Mouse (Mus musculus) heart, adult 2 months (tissue): Measurements from ENCODE around the gene Ap4b1. TPM values are rescaled to one million over a fixed set of nuclear protein-coding genes. Genes with fewer than 3 reads are reported as not detected.

Source experiments
- DNase-seq, 2 experiments: peaks; one replicate each; pipeline ENCODE4 v3.0.0; 2021
- H3K27ac ChIP-seq: fragments of 200-600 bp; 2 replicates; pipeline ENCODE4 v1.8.1; 2022
- H3K27me3 ChIP-seq: fragments of 200-500 bp; 2 replicates; pipeline ENCODE4 v1.6.1; 2012; ENCODE audit warnings: mild to moderate bottlenecking, low read length, inconsistent platforms, mixed read lengths; ENCODE audit not compliant: control insufficient read depth, insufficient read depth
- H3K36me3 ChIP-seq: fragments of 200-500 bp; 2 replicates; pipeline ENCODE4 v1.6.1; 2012; ENCODE audit warnings: low read length, inconsistent platforms; ENCODE audit not compliant: control insufficient read depth, insufficient read depth
- H3K4me1 ChIP-seq: fragments of 200-500 bp; 2 replicates; pipeline ENCODE4 v1.6.1; 2011; ENCODE audit warnings: low read length; ENCODE audit not compliant: control insufficient read depth, insufficient read depth
- H3K4me3 ChIP-seq: fragments of 200-600 bp; 2 replicates; pipeline ENCODE4 v1.8.1; 2022
- H3K79me2 ChIP-seq: fragments of 200-500 bp; replicated peaks from 2 replicates; pipeline ENCODE4 v1.6.1; 2012; ENCODE audit warnings: mild to moderate bottlenecking, inconsistent platforms, low read length, moderate library complexity, mixed read lengths; ENCODE audit not compliant: control insufficient read depth, insufficient read depth
- H3K9ac ChIP-seq: fragments of 200-500 bp; 2 replicates; pipeline ENCODE4 v1.6.1; 2012; ENCODE audit warnings: low read depth, mild to moderate bottlenecking, control low read depth, inconsistent platforms, low read length, mixed read lengths
- CTCF ChIP-seq: fragments of 200-600 bp; IDR thresholded peaks from 2 replicates; pipeline ENCODE4 v1.8.1; 2022; ENCODE audit warnings: antibody characterized with exemption, mild to moderate bottlenecking, moderate library complexity
- EP300 ChIP-seq: fragments of 200-500 bp; IDR thresholded peaks from 2 replicates; pipeline ENCODE4 v1.6.1; 2011; ENCODE audit warnings: low read depth, low read length, control low read depth; ENCODE audit not compliant: insufficient read depth
- POLR2A ChIP-seq: fragments of 200-500 bp; IDR thresholded peaks from 2 replicates; pipeline ENCODE4 v1.6.1; 2011; ENCODE audit warnings: mild to moderate bottlenecking, low read depth, low read length, control low read depth; ENCODE audit not compliant: insufficient read depth
- WGBS: fragments of 180-500 bp; shearing (Covaris S2); methylation state at CpG from one replicate; pipeline ENCODE4 v1.1.7; 2018; 5-methylcytosine and 5-hydroxymethylcytosine counted together
- intact Hi-C: fragments of 180-260 bp; cut with DNase I; formaldehyde crosslinking; loops from one replicate; pipeline ENCODE4 v1.15.1; 2025
- polyA plus RNA-seq: library from polyadenylated mRNA; depleted of rRNA; stranded (reverse); fragments of >200 nt; gene quantifications from 2 replicates; pipeline ENCODE4 v1.2.3, GENCODE M21; 2012
- total RNA-seq, 2 experiments: library from RNA; stranded (reverse); gene quantifications; 2 replicates each; pipeline ENCODE4 v1.2.3; 2021

Gene Ap4b1
- total and polyA plus RNA-seq, 3 experiments = 14.6 to 17.7 (median 14.8) TPM

- Histone ChIP-seq H3K4me3 (no peak overlapping the region), H3K27ac (peak overlapping the region; percentile 77; the same call in 1 of the 2 replicates), H3K4me1 (peaks cover 17% of the 10 kb centered on the region), H3K9ac (no peak overlapping the region), H3K27me3 (no peaks in the 10 kb centered on the region), H3K36me3 (peaks cover 44% of the 10 kb centered on the region), H3K79me2 (peaks cover 9% of the 10 kb centered on the region)
- intact Hi-C loops = no loop called here
- DNase-seq = no peak
- TF ChIP-seq CTCF = no peak
- no peak for TF ChIP-seq POLR2A
- TF ChIP-seq EP300 = no peak
- 67% methylated on average over 15 of the region's 15 CpGs for WGBS
Observed at GRCm38 (mm10) chr3:103774009-103774408, 35.3 kb upstream of the Ap4b1 start.

- Histone ChIP-seq H3K4me3 (no peak overlapping the region), H3K27ac (no peak overlapping the region), H3K27me3 (no peaks in the 10 kb centered on the region), H3K79me2 (peaks cover 20% of the 10 kb centered on the region), H3K4me1 (peaks cover 19% of the 10 kb centered on the region), H3K9ac (no peak overlapping the region), H3K36me3 (peaks cover 35% of the 10 kb centered on the region)
- DNase-seq = no peak
- 78% methylated on average over 11 of the region's 11 CpGs for WGBS
- intact Hi-C loops = no loop called here
- TF ChIP-seq POLR2A (no peak), EP300 (no peak), CTCF (no peak)
Observed at GRCm38 (mm10) chr3:103777940-103778339, 31.4 kb upstream of the Ap4b1 start.

- no peak overlapping the region for H3K9ac ChIP-seq
- no peak overlapping the region for H3K4me3 ChIP-seq
- intact Hi-C loops = no loop called here
- H3K36me3 ChIP-seq = peaks cover 31% of the 10 kb centered on the region
- no peak for TF ChIP-seq POLR2A
- no peak for TF ChIP-seq CTCF
- no peak for TF ChIP-seq EP300
- H3K79me2 ChIP-seq = peaks cover 22% of the 10 kb centered on the region
- DNase-seq = no peak
- H3K4me1 ChIP-seq = peaks cover 18% of the 10 kb centered on the region
- H3K27ac ChIP-seq = no peak overlapping the region
- WGBS = 68% methylated on average over 6 of the region's 6 CpGs
- H3K27me3 ChIP-seq = no peaks in the 10 kb centered on the region
Observed at GRCm38 (mm10) chr3:103778660-103779059, 30.7 kb upstream of the Ap4b1 start.

- Histone ChIP-seq H3K9ac (no peak overlapping the region), H3K27ac (no peak overlapping the region), H3K79me2 (peaks cover 22% of the 10 kb centered on the region), H3K36me3 (peaks cover 35% of the 10 kb centered on the region), H3K4me3 (no peak overlapping the region), H3K4me1 (peaks cover 18% of the 10 kb centered on the region), H3K27me3 (no peaks in the 10 kb centered on the region)
- DNase-seq = no peak
- TF ChIP-seq CTCF (no peak), EP300 (no peak), POLR2A (no peak)
- intact Hi-C loops = no loop called here
- 50% methylated on average over 7 of the region's 7 CpGs for WGBS
Observed at GRCm38 (mm10) chr3:103779183-103779582, 30.1 kb upstream of the Ap4b1 start.

GRCm38 (mm10) chr3:103780271-103780670 is 29.0 kb upstream of the Ap4b1 start:
- Histone ChIP-seq H3K4me1 (peaks cover 23% of the 10 kb centered on the region), H3K27me3 (no peaks in the 10 kb centered on the region), H3K9ac (no peak overlapping the region), H3K27ac (no peak overlapping the region), H3K79me2 (peaks cover 22% of the 10 kb centered on the region), H3K4me3 (no peak overlapping the region), H3K36me3 (peaks cover 36% of the 10 kb centered on the region)
- no peak for TF ChIP-seq CTCF
- TF ChIP-seq POLR2A = no peak
- TF ChIP-seq EP300 = no peak
- intact Hi-C loops = no loop called here
- WGBS = 66% methylated on average over 3 of the region's 3 CpGs
- no peak for DNase-seq

GRCm38 (mm10) chr3:103780777-103781176 is 28.5 kb upstream of the Ap4b1 start:
- H3K79me2 ChIP-seq = peaks cover 22% of the 10 kb centered on the region
- peaks cover 24% of the 10 kb centered on the region for H3K4me1 ChIP-seq
- 43% methylated on average over 5 of the region's 5 CpGs for WGBS
- no peak overlapping the region for H3K4me3 ChIP-seq
- H3K36me3 ChIP-seq = peaks cover 36% of the 10 kb centered on the region
- H3K27me3 ChIP-seq = no peaks in the 10 kb centered on the region
- no peak overlapping the region for H3K27ac ChIP-seq
- intact Hi-C loops = no loop called here
- TF ChIP-seq EP300 (no peak), POLR2A (no peak), CTCF (no peak)
- no peak overlapping the region for H3K9ac ChIP-seq
- no peak for DNase-seq
